ENCODE assay signal across 8 mouse cellular contexts in genomic region chr5:118027101-118027697, GRCm38 (mm10). TPM values are rescaled to one million over a fixed set of nuclear protein-coding genes. Genes with fewer than 3 reads are reported as not detected.
DNase-seq lines count a peak whose midpoint lies in the region; ATAC-seq and TF ChIP-seq lines count a peak whose summit lies in the region.

No protein-coding gene starts in this region.

- no peak for TF ChIP-seq CTCF in midbrain, postnatal 0 days (IDR thresholded peaks at IDR 0.05)

- H3K9me3 ChIP-seq in heart, embryonic 16.5 days (replicated peaks; ENCODE audit: control insufficient read depth, low read length), result no peaks in the 10 kb centered on the region
- no peaks in the 10 kb centered on the region for H3K9me3 ChIP-seq in embryonic facial prominence, embryonic 10.5 days
- no peaks in the 10 kb centered on the region for H3K9me3 ChIP-seq in hindbrain, embryonic 15.5 days
- H3K9me3 ChIP-seq in midbrain, postnatal 0 days (ENCODE audit: low read length), result no peaks in the 10 kb centered on the region

- H3K4me3 ChIP-seq in heart, embryonic 16.5 days (ENCODE audit: low read length), result peak overlapping the region; percentile 77
- peak overlapping the region; percentile 77 for H3K4me3 ChIP-seq in embryonic facial prominence, embryonic 10.5 days
- H3K4me3 ChIP-seq in hindbrain, embryonic 15.5 days, result peak overlapping the region; percentile 64
- peak overlapping the region; percentile 65 for H3K4me3 ChIP-seq in midbrain, postnatal 0 days (ENCODE audit: low read depth, low read length)

- peaks cover 29% of the 10 kb centered on the region for H3K27me3 ChIP-seq in heart, embryonic 16.5 days (ENCODE audit: control insufficient read depth, insufficient read depth, low read length)
- H3K27me3 ChIP-seq in embryonic facial prominence, embryonic 10.5 days (replicated peaks; ENCODE audit: low read depth, poor library complexity, severe bottlenecking), result peaks cover 74% of the 10 kb centered on the region
- H3K27me3 ChIP-seq in hindbrain, embryonic 15.5 days, result peaks cover 52% of the 10 kb centered on the region
- peaks cover 33% of the 10 kb centered on the region for H3K27me3 ChIP-seq in midbrain, postnatal 0 days (ENCODE audit: insufficient read depth, low read length)

- no peak overlapping the region for H3K27ac ChIP-seq in heart, embryonic 16.5 days (ENCODE audit: low read length)
- peak overlapping the region; percentile 44 for H3K27ac ChIP-seq in embryonic facial prominence, embryonic 10.5 days (replicated peaks)
- no peak overlapping the region for H3K27ac ChIP-seq in hindbrain, embryonic 15.5 days (replicated peaks)
- no peak overlapping the region for H3K27ac ChIP-seq in midbrain, postnatal 0 days (ENCODE audit: low read depth, low read length)

- H3K9ac ChIP-seq in heart, embryonic 16.5 days (ENCODE audit: low read length), result peak overlapping the region; percentile 73
- peak overlapping the region; percentile 51 for H3K9ac ChIP-seq in hindbrain, embryonic 15.5 days
- H3K9ac ChIP-seq in midbrain, postnatal 0 days (replicated peaks; ENCODE audit: low read length, poor library complexity, severe bottlenecking), result peak overlapping the region; percentile 40

- DNase-seq in heart, postnatal 14 days, result no peak
- peak; percentile 33 for DNase-seq in embryonic facial prominence, embryonic 10.5 days (ENCODE audit: low spot score)
- DNase-seq in midbrain, postnatal 0 days (ENCODE audit: low spot score), result no peak
- no peak for DNase-seq in testis, postnatal 14 days (ENCODE audit: low spot score)
- DNase-seq in spleen, postnatal 10 days (ENCODE audit: low spot score in 2 of 2), result no peak
- DNase-seq in spleen, adult 18-20 months, result no peak

- no peaks in the 10 kb centered on the region for H3K36me3 ChIP-seq in heart, embryonic 16.5 days (ENCODE audit: control insufficient read depth, insufficient read depth)
- no peaks in the 10 kb centered on the region for H3K36me3 ChIP-seq in embryonic facial prominence, embryonic 10.5 days (replicated peaks)
- H3K36me3 ChIP-seq in hindbrain, embryonic 15.5 days, result no peaks in the 10 kb centered on the region
- H3K36me3 ChIP-seq in midbrain, postnatal 0 days (ENCODE audit: insufficient read depth, low read length), result no peaks in the 10 kb centered on the region

- 2% methylated on average over 38 of the region's 39 CpGs for WGBS in heart, embryonic 16.5 days
- WGBS in embryonic facial prominence, embryonic 10.5 days, result 2% methylated on average over 39 of the region's 39 CpGs
- under 1% methylated on average over 39 of the region's 39 CpGs for WGBS in hindbrain, embryonic 15.5 days
- WGBS in midbrain, postnatal 0 days, result 3% methylated on average over 27 of the region's 39 CpGs

- ATAC-seq in heart, embryonic 16.5 days (replicated peaks; ENCODE audit: extremely low read depth, insufficient read depth, low FRiP score), result no peak
- 0 out of 2 replicates have a peak, but pooled peaks have one; percentile 7 for ATAC-seq in hindbrain, embryonic 15.5 days (ENCODE audit: low FRiP score, low read depth)
- no peak for ATAC-seq in midbrain, postnatal 0 days (ENCODE audit: low FRiP score)

- intact Hi-C loops in heart, postnatal 14 days (cut with DNase I), result loop anchor here (5.0 kb wide), 1 partner anchor 40 kb away; no protein-coding TSS in a partner anchor

- H3K4me2 ChIP-seq in heart, embryonic 16.5 days (ENCODE audit: low read depth, low read length), result peak overlapping the region; percentile 100
- peak overlapping the region; percentile 99 for H3K4me2 ChIP-seq in hindbrain, embryonic 15.5 days
- peak overlapping the region; percentile 99 for H3K4me2 ChIP-seq in midbrain, postnatal 0 days (ENCODE audit: low read depth, low read length, poor library complexity, severe bottlenecking)

- peaks cover 27% of the 10 kb centered on the region for H3K4me1 ChIP-seq in heart, embryonic 16.5 days (ENCODE audit: control insufficient read depth, insufficient read depth, low read length)
- H3K4me1 ChIP-seq in embryonic facial prominence, embryonic 10.5 days, result peaks cover 46% of the 10 kb centered on the region
- peaks cover 35% of the 10 kb centered on the region for H3K4me1 ChIP-seq in hindbrain, embryonic 15.5 days (replicated peaks)
- peaks cover 18% of the 10 kb centered on the region; the same call in 1 of the 2 replicates for H3K4me1 ChIP-seq in midbrain, postnatal 0 days (ENCODE audit: insufficient read depth, low read length)

RNA-seq across cellular contexts. Expression of gene Tesc, which starts 0.3 kb away (rescaled TPM):
- 9.8 and 10.6 TPM in 2 replicates for polyA plus RNA-seq in heart, embryonic 16.5 days (2015; fragmentation: Nextera tagmentation; extraction: Ambion mirVana)
- 100 to 1,000 TPM; 164 to 168 TPM for total RNA-seq in heart, postnatal 14 days (2021)
- 0.20 and 1.6 TPM in 2 replicates for polyA plus RNA-seq in embryonic facial prominence, embryonic 10.5 days (2016; fragmentation: Nextera tagmentation; extraction: Ambion mirVana)
- 2.9 and 3.5 TPM in 2 replicates for polyA plus RNA-seq in hindbrain, embryonic 15.5 days (2015; fragmentation: Nextera tagmentation; extraction: Ambion mirVana)
- total RNA-seq in midbrain, postnatal 0 days (2014; rRNA removed), result 3.6 and 4.7 TPM in 2 replicates
- polyA plus RNA-seq in midbrain, postnatal 0 days (2015; fragmentation: Nextera tagmentation; extraction: Ambion mirVana), result 5.5 and 8.2 TPM in 2 replicates

RNA-seq across cellular contexts. Expression of gene Fbxo21, which starts 50.7 kb away (rescaled TPM):
- polyA plus RNA-seq in heart, embryonic 16.5 days (2015; fragmentation: Nextera tagmentation; extraction: Ambion mirVana), result 51.5 and 53.1 TPM in 2 replicates
- 10 to 100 TPM; 40.4 to 41.3 TPM for total RNA-seq in heart, postnatal 14 days (2021)
- polyA plus RNA-seq in embryonic facial prominence, embryonic 10.5 days (2016; fragmentation: Nextera tagmentation; extraction: Ambion mirVana), result 99.0 and 102 TPM in 2 replicates
- 148 and 159 TPM in 2 replicates for polyA plus RNA-seq in hindbrain, embryonic 15.5 days (2015; fragmentation: Nextera tagmentation; extraction: Ambion mirVana)
- 203 and 212 TPM in 2 replicates for total RNA-seq in midbrain, postnatal 0 days (2014; rRNA removed)
- 149 and 156 TPM in 2 replicates for polyA plus RNA-seq in midbrain, postnatal 0 days (2015; fragmentation: Nextera tagmentation; extraction: Ambion mirVana)
